Mouse (Mus musculus) liver, embryonic 14.5 days (tissue): ENCODE data around the gene Armh1. TPM values are rescaled to one million over a fixed set of nuclear protein-coding genes. Genes with fewer than 3 reads are reported as not detected.
A peak's percentile ranks its signal among the peaks of the same experiment; 100 is the strongest.
"Not testable (repeated sequence)": the region's sequence is repeated elsewhere in the genome, so short reads cannot be mapped to it uniquely, and the experiment has no call there.

Source experiments
- ATAC-seq: fragments of 200-750 bp; cut with Nextera tagmentation; 2 replicates; pipeline ENCODE4 v1.8.0; 2017; ENCODE audit warnings: moderate number of reproducible peaks, mild to moderate bottlenecking, moderate library complexity; ENCODE audit not compliant: insufficient read depth
- DNase-seq, 3 experiments: peaks; one replicate each; pipeline ENCODE4 v3.0.0-alpha.2; 2012 to 2013; ENCODE audit warnings: low read depth in 3 of 3, low spot score in 3 of 3
- H3K27ac ChIP-seq: fragments of 300-500 bp; sonication (generic); 2 replicates; pipeline ENCODE4 v1.5.1; 2014; ENCODE audit warnings: moderate library complexity, mild to moderate bottlenecking, control low read depth, inconsistent platforms
- H3K27me3 ChIP-seq: fragments of 300-500 bp; sonication (generic); 2 replicates; pipeline ENCODE4 v1.6.1; 2014; ENCODE audit warnings: mild to moderate bottlenecking, low read length, moderate library complexity; ENCODE audit not compliant: control insufficient read depth, insufficient read depth
- H3K36me3 ChIP-seq: fragments of 300-500 bp; sonication (generic); replicated peaks from 2 replicates; pipeline ENCODE4 v1.6.1; 2014; ENCODE audit warnings: low read depth; ENCODE audit not compliant: control insufficient read depth, insufficient read depth
- H3K4me1 ChIP-seq, 2 experiments: fragments of 200-500 bp in 1 of 2; fragments of 300-500 bp in 1 of 2; sonication (generic) in 1 of 2; replicated peaks; 2 replicates each; pipeline ENCODE4 v1.6.1; 2012 to 2014; ENCODE audit warnings: antibody characterized with exemption in 1 of 2, inconsistent platforms in 1 of 2, low read length in 1 of 2; ENCODE audit not compliant: control insufficient read depth in 2 of 2, insufficient read depth in 2 of 2
- H3K4me2 ChIP-seq: fragments of 300-500 bp; sonication (generic); 2 replicates; pipeline ENCODE4 v1.6.1; 2014; ENCODE audit warnings: low read depth, mild to moderate bottlenecking, control low read depth, moderate library complexity
- H3K4me3 ChIP-seq, 2 experiments: fragments of 200-500 bp in 1 of 2; fragments of 300-500 bp in 1 of 2; sonication (generic) in 1 of 2; 2 replicates each; pipeline ENCODE4 v1.5.1; 2012 to 2014; ENCODE audit warnings: low read depth in 2 of 2, low read length in 2 of 2, mild to moderate bottlenecking in 2 of 2, control low read depth in 1 of 2, inconsistent platforms in 1 of 2, moderate library complexity in 1 of 2; ENCODE audit not compliant: insufficient read depth in 1 of 2
- H3K9ac ChIP-seq: fragments of 300-500 bp; sonication (generic); replicated peaks from 2 replicates; pipeline ENCODE4 v1.6.1; 2014; ENCODE audit warnings: mild to moderate bottlenecking, control low read depth, moderate library complexity
- H3K9me3 ChIP-seq: fragments of 300-500 bp; sonication (generic); 2 replicates; pipeline ENCODE4 v1.6.1; 2016; ENCODE audit warnings: low read length, mixed read lengths; ENCODE audit not compliant: control insufficient read depth
- CTCF ChIP-seq: IDR thresholded peaks from 2 replicates; pipeline ENCODE4 v1.5.1; 2016; ENCODE audit warnings: antibody characterized with exemption, low read depth, control low read depth
- EP300 ChIP-seq: IDR thresholded peaks from 2 replicates; pipeline ENCODE4 v1.6.1; 2016; ENCODE audit warnings: antibody characterized with exemption, low read depth
- WGBS: fragments of 180-500 bp; shearing (Covaris S2); extraction: QIAGEN DNeasy Blood & Tissue Kit; methylation state at CpG from one replicate; pipeline ENCODE4 v1.1.7; 2014; ENCODE audit not compliant: insufficient replicate concordance; 5-methylcytosine and 5-hydroxymethylcytosine counted together
- polyA plus RNA-seq, 2 experiments: library from polyadenylated mRNA; depleted of rRNA in 1 of 2; stranded (reverse) in 1 of 2; unstranded in 1 of 2; fragments of >200 nt; fragmentation: Nextera tagmentation in 1 of 2; extraction: Ambion mirVana in 1 of 2; gene quantifications; 2 replicates each; pipeline versions ENCODE4 v1.2.1 to v1.2.3; 2012 to 2014

Gene Armh1
- polyA plus RNA-seq, 2 experiments = not detected

DNA sequence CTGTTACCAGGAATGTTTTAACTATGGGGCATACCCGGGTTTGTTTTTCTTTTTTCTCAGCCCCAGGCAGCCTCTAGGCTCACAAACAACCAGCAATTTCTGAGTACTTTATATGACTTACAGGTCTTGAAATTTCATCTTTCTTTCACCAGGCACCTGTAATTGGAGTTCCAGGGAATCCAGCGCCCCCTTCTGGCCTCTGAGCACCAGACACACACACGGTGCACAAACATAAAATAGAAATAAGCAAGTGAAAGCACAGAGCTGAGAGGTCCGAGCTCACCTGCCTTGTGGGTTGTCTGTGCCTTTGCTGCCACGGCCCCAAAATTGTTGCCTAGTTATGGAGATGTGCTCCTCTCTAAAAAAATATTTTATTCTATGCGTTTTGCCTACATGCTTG, 8.0 kb upstream of the Armh1 start:
- TF ChIP-seq CTCF = peak; percentile 44
- not testable (repeated sequence) for H3K4me3 ChIP-seq, H3K36me3 ChIP-seq, H3K4me2 ChIP-seq, H3K4me1 ChIP-seq, DNase-seq, ATAC-seq, H3K27me3 ChIP-seq, H3K9me3 ChIP-seq, H3K27ac ChIP-seq, H3K9ac ChIP-seq
- WGBS = 58% methylated on average over 6 of the region's 6 CpGs

DNA sequence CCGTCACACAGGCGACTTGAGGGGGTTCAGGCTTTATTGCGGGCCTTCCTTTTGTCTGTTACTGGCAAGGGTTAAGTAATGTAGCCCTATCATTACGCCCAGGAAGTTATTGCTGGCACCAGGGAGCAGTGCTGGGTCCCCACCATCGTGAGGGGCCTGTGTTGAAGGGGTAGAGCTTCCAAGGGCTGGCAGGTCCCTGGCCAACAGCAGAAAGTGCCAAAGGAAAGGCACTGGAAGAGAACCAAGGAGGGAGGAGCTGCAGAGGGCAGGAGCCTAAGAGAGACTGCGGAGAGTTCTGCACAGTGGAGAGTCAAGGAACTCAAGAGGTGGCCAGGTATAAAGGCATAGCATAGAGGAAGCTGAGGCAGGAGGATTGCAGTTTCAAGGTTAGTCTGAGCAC, 2.7 kb upstream of the Armh1 start:
- H3K9ac ChIP-seq = no peak overlapping the region
- no peak overlapping the region for H3K4me2 ChIP-seq
- no peaks in the 10 kb centered on the region for H3K27me3 ChIP-seq
- H3K36me3 ChIP-seq = no peaks in the 10 kb centered on the region
- ATAC-seq = no peak
- H3K4me3 ChIP-seq = no peak overlapping the region
- 30% methylated on average over 6 of the region's 6 CpGs for WGBS
- TF ChIP-seq EP300 = no peak
- TF ChIP-seq CTCF = no peak
- H3K4me1 ChIP-seq = peaks cover 8 to 11% of the 10 kb centered on the region in 2 experiments
- no peaks in the 10 kb centered on the region for H3K9me3 ChIP-seq
- no peak overlapping the region for H3K27ac ChIP-seq
- no peak for DNase-seq

DNA sequence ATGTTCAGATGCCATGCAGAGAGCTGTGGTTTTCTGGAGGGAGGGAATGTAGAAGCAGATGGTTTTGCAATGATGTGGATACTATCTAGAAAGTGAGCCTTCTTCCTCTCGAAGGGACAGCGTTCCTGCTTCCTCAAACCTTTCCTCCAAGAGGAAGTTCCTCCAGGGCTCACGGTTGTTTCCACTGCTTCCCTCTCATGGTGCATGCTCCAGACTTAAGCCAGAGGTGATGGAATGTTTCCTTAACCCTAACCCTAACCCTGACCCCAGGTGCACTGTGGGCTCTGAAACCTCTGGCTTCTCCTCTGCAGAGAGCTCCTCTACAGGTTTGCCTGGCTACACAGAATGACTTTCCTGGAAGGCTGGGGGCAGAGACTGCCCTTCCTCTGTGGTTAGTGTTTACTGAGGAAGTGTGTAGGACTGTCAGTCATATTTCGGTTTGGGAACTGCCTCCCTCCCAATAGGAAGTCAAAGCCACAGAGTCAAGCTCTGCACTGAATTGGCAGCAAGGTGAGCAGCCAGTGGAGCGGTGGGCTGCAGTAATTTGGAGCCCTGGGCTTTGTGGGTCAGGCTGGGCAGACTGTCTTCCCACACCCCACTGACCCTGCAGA, 2.2 kb upstream of the Armh1 start:
- no peak for DNase-seq
- H3K36me3 ChIP-seq = no peaks in the 10 kb centered on the region
- 11% methylated on average over 5 of the region's 5 CpGs for WGBS
- H3K27me3 ChIP-seq = no peaks in the 10 kb centered on the region
- H3K9ac ChIP-seq = no peak overlapping the region
- TF ChIP-seq EP300 (no peak), CTCF (no peak)
- no peak overlapping the region for H3K27ac ChIP-seq
- ATAC-seq = no peak
- no peak overlapping the region for H3K4me3 ChIP-seq
- no peak overlapping the region for H3K4me2 ChIP-seq
- peaks cover 8 to 11% of the 10 kb centered on the region in 2 experiments for H3K4me1 ChIP-seq
- H3K9me3 ChIP-seq = no peaks in the 10 kb centered on the region

DNA sequence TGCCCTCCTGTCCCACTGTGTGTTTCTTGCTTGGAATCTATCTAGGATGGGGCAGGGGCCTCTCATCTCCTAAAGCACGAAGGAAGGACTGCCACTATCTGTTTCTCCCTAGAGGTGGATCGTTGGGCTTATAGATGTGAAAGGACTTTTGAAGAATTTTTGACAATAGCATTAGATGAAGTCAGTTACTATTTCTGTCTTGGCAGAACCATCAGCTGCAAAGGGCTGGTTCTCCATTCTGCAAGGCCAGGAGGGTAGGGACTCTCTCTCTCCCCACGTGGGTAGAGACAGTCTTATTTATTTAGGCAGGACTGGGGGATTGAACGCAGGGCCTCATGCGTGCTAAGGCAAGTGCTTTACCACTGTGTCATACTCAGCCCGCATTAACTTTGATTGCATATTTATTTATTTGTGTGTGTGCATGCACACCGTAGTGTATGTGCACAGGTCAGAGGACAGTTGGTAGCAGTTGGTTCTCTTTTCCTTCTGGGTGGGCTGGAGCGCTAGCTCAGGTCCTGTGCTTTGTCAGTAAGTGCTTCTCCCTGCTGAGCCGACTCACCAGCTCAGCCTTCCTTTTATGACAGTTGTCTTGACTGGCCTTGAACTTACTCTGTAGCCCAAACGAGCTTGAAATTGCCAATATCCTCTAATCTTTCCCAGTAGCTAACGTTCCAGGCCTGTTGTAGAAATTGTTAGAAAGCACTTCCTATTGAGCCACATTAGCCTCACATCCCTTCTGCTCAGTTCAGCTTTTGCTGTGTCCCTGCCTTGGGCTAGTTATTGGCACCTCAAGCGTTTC, 1.5 kb upstream of the Armh1 start:
- no peak for TF ChIP-seq EP300
- no peak overlapping the region for H3K4me2 ChIP-seq

DNA sequence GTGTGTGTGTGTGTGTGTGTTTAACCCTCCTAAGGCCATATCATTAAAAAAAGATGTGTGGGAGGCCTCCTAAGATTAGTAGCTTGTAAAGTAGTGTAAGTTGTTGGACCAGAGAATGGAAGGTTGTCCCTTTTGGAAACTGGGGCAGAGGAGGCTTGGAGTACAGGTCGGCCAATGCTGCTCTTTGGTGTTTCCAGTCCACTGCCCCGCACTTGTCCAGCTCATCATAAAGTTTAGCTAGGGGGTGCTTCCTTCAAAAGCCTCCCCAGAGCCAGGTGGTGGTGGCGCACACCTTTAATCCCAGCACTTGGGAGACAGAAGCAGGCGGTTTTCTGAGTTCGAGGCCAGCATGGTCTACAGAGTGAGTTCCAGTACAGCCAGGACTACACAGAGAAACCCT, 830 bp upstream of the Armh1 start:
- 82% methylated on average over 5 of the region's 5 CpGs for WGBS
- Histone ChIP-seq H3K4me2 (peak overlapping the region; percentile 78), H3K4me3 (no peak overlapping the region), H3K9ac (no peak overlapping the region), H3K27me3 (no peaks in the 10 kb centered on the region), H3K27ac (no peak overlapping the region), H3K36me3 (no peaks in the 10 kb centered on the region), H3K4me1 (peaks cover 8 to 11% of the 10 kb centered on the region in 2 experiments), H3K9me3 (no peaks in the 10 kb centered on the region)
- ATAC-seq (no peak), DNase-seq (no peak)
- TF ChIP-seq EP300 (no peak), CTCF (no peak)

More for the DNA sequence above, 1.5 kb upstream of the Armh1 start:
- DNase-seq (no peak), ATAC-seq (no peak)
- Histone ChIP-seq H3K36me3 (no peaks in the 10 kb centered on the region), H3K4me3 (no peak overlapping the region), H3K27ac (no peak overlapping the region), H3K27me3 (no peaks in the 10 kb centered on the region), H3K9me3 (no peaks in the 10 kb centered on the region), H3K4me1 (peaks cover 8 to 11% of the 10 kb centered on the region in 2 experiments), H3K9ac (no peak overlapping the region)
- 40% methylated on average over 12 of the region's 12 CpGs for WGBS
